Mouse (Mus musculus) G1E (cell line): ENCODE results near the gene Klhl5.

Experiments
- CTCF ChIP-seq: IDR thresholded peaks from 2 replicates; pipeline ENCODE4 v1.5.1; 2012; ENCODE audit warnings: low read depth, low read length, inconsistent platforms, mixed read lengths
- GATA1 ChIP-seq: IDR thresholded peaks from 2 replicates; pipeline ENCODE4 v1.6.1; 2012; ENCODE audit warnings: borderline replicate concordance, low read length, inconsistent platforms, mixed read lengths
- GATA2 ChIP-seq: IDR thresholded peaks from 2 replicates; pipeline ENCODE4 v1.6.1; 2012; ENCODE audit warnings: low read depth, low read length, inconsistent platforms, borderline replicate concordance
- POLR2AphosphoS5 ChIP-seq: IDR thresholded peaks from 2 replicates; pipeline ENCODE4 v1.6.1; 2012; ENCODE audit warnings: low read depth, low read length, inconsistent platforms; ENCODE audit not compliant: insufficient replicate concordance
- TAL1 ChIP-seq: conservative IDR thresholded peaks from 2 replicates; pipeline ENCODE4 v1.6.1; 2012; ENCODE audit warnings: low read depth, low read length, inconsistent platforms, mixed read lengths

DNA sequence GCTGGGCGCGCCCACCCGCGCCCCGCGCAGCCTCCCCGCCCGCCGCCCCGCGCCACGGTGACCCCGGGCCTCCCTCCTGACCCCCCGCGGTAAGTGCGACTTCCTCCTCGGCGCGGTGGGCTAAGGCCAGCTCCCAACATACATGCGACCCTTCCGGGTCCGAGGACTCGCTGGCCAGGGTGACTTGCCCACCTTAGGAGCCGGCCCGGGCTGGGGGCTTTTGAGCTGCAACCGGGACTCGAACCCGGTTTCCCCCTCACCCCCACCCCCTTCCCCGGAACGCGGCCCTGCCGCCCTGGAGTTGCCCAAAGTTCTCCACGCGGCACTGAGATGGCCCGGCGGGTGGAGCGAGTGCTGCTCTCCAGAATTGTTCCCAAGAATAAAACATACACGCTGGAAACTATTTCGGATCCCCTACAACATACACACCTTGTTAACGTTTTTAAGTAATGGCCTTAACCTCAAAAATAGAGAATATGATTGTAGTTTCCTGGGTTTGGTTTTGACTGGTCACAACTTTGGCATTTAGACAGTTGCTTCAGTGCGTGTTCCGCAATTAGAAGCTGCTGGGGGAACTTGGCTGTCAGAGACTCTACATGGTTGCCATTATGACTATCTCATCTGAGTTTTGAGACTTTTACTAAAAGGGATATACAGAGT, 564 bp downstream of the Klhl5 start:
- TF ChIP-seq CTCF: no peak
- no peak for TF ChIP-seq TAL1
- no peak for TF ChIP-seq GATA1
- no peak for TF ChIP-seq POLR2AphosphoS5
- TF ChIP-seq GATA2: no peak
